Mouse (Mus musculus) heart, postnatal 0 days (tissue): ENCODE measurements around the gene Gstm3. TPM values are rescaled to one million over a fixed set of nuclear protein-coding genes. Genes with fewer than 3 reads are reported as not detected.
A peak's percentile ranks its signal among the peaks of the same experiment; 100 is the strongest.

ENCODE experiments used
- ATAC-seq: fragments of 200-750 bp; cut with Nextera tagmentation; 2 replicates; pipeline ENCODE4 v1.8.0; 2017; ENCODE audit warnings: low read depth, moderate number of reproducible peaks, moderate library complexity; ENCODE audit not compliant: insufficient read depth
- DNase-seq: peaks from one replicate; pipeline ENCODE4 v3.0.0-alpha.2; 2016; ENCODE audit warnings: low spot score
- H3K27ac ChIP-seq: fragments of 300-500 bp; sonication (generic); 2 replicates; pipeline ENCODE4 v1.5.1; 2014; ENCODE audit warnings: low read depth, mild to moderate bottlenecking
- H3K27me3 ChIP-seq: fragments of 300-500 bp; sonication (generic); 2 replicates; pipeline ENCODE4 v1.6.1; 2014; ENCODE audit warnings: low read length, mixed read lengths; ENCODE audit not compliant: control insufficient read depth, insufficient read depth
- H3K36me3 ChIP-seq: fragments of 300-500 bp; sonication (generic); replicated peaks from 2 replicates; pipeline ENCODE4 v1.6.1; 2014; ENCODE audit warnings: low read length, mixed read lengths; ENCODE audit not compliant: control insufficient read depth, insufficient read depth
- H3K4me1 ChIP-seq: fragments of 300-500 bp; sonication (generic); 2 replicates; pipeline ENCODE4 v1.6.1; 2014; ENCODE audit warnings: antibody characterized with exemption; ENCODE audit not compliant: control insufficient read depth, insufficient read depth
- H3K4me2 ChIP-seq: fragments of 300-500 bp; sonication (generic); 2 replicates; pipeline ENCODE4 v1.6.1; 2014; ENCODE audit warnings: low read depth, mild to moderate bottlenecking, low read length, moderate library complexity
- H3K4me3 ChIP-seq: fragments of 300-500 bp; sonication (generic); 2 replicates; pipeline ENCODE4 v1.5.1; 2014; ENCODE audit warnings: low read depth, low read length
- H3K9ac ChIP-seq: fragments of 300-500 bp; sonication (generic); replicated peaks from 2 replicates; pipeline ENCODE4 v1.6.1; 2014; ENCODE audit warnings: low read depth, low read length, mixed read lengths
- H3K9me3 ChIP-seq: fragments of 300-500 bp; sonication (generic); replicated peaks from 2 replicates; pipeline ENCODE4 v1.6.1; 2016; ENCODE audit warnings: low read length; ENCODE audit not compliant: control insufficient read depth
- CTCF ChIP-seq: IDR thresholded peaks from 2 replicates; pipeline ENCODE4 v1.5.1; 2016; ENCODE audit warnings: antibody characterized with exemption, control low read depth, low read depth
- EP300 ChIP-seq: IDR thresholded peaks from 2 replicates; pipeline ENCODE4 v1.6.1; 2016; ENCODE audit warnings: antibody characterized with exemption, low read depth
- WGBS: fragments of 180-500 bp; shearing (Covaris S2); extraction: QIAGEN DNeasy Blood & Tissue Kit; methylation state at CpG from one replicate; pipeline ENCODE4 v1.1.7; 2014; 5-methylcytosine and 5-hydroxymethylcytosine counted together
- polyA plus RNA-seq: library from polyadenylated mRNA; unstranded; fragments of >200 nt; fragmentation: Nextera tagmentation; extraction: Ambion mirVana; gene quantifications from 2 replicates; pipeline ENCODE4 v1.2.1, GENCODE M21; 2015
- total RNA-seq: library from RNA; depleted of rRNA; stranded (reverse); fragments of >200 nt; gene quantifications from 2 replicates; pipeline ENCODE4 v1.2.3, GENCODE M21; 2014; ENCODE audit warnings: low replicate concordance; rRNA removed

Gstm3 gene
- total and polyA plus RNA-seq, 2 experiments from 2014 or later, result not detected

- no peak for TF ChIP-seq CTCF
- TF ChIP-seq EP300, result no peak
- WGBS, result 66% methylated on average over 3 of the region's 3 CpGs
- Histone ChIP-seq H3K9me3 (no peaks in the 10 kb centered on the region), H3K27ac (no peak overlapping the region), H3K4me2 (no peak overlapping the region), H3K36me3 (no peaks in the 10 kb centered on the region), H3K9ac (no peak overlapping the region), H3K4me3 (no peak overlapping the region), H3K4me1 (no peaks in the 10 kb centered on the region; the same call in 1 of the 2 replicates), H3K27me3 (no peaks in the 10 kb centered on the region)
- no peak for DNase-seq
- ATAC-seq, result no peak
These were observed 41.2 kb downstream of the Gstm3 start for GRCm38 (mm10) chr3:107927841-107928240.

DNA sequence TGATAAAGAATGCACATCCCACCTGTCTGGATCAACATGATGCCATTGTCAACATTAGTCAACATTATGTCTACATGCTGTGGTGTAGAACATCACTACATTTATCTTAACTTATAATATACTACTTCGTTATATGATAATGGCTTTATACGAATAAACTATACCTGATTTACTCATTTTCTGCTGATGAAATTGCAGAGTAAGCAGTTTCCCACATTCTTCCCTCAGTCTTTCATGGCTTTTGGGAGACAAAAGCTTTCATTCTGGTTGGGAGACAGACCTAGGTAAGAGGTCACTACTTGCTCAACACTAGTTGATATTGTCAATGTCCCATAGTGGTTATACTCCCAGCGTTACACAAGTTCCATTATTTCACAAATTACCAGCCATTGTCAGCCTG, 43.7 kb downstream of the Gstm3 start:
- H3K9ac ChIP-seq, result no peak overlapping the region
- DNase-seq (no peak), ATAC-seq (no peak)
- H3K4me1 ChIP-seq, result no peaks in the 10 kb centered on the region; the same call in 1 of the 2 replicates
- H3K9me3 ChIP-seq, result no peaks in the 10 kb centered on the region
- no peaks in the 10 kb centered on the region for H3K27me3 ChIP-seq
- no peaks in the 10 kb centered on the region for H3K36me3 ChIP-seq
- TF ChIP-seq CTCF (no peak), EP300 (no peak)
- no peak overlapping the region for H3K4me2 ChIP-seq
- no peak overlapping the region for H3K27ac ChIP-seq
- H3K4me3 ChIP-seq, result no peak overlapping the region
- 85% methylated on average over 3 of the region's 3 CpGs for WGBS

GRCm38 (mm10) chr3:107920348-107920747, 48.7 kb downstream of the Gstm3 start:
- TF ChIP-seq CTCF (no peak), EP300 (no peak)
- no peaks in the 10 kb centered on the region for H3K36me3 ChIP-seq
- WGBS, result 90% methylated on average over 5 of the region's 5 CpGs
- H3K4me3 ChIP-seq, result no peak overlapping the region
- no peak overlapping the region for H3K4me2 ChIP-seq
- no peaks in the 10 kb centered on the region for H3K9me3 ChIP-seq
- H3K27me3 ChIP-seq, result no peaks in the 10 kb centered on the region
- no peaks in the 10 kb centered on the region; the same call in 1 of the 2 replicates for H3K4me1 ChIP-seq
- no peak overlapping the region for H3K27ac ChIP-seq
- no peak for DNase-seq
- ATAC-seq, result no peak
- H3K9ac ChIP-seq, result no peak overlapping the region

GRCm38 (mm10) chr3:107917783-107918408, 51.2 kb downstream of the Gstm3 start:
- Histone ChIP-seq H3K4me2 (no peak overlapping the region), H3K9me3 (no peaks in the 10 kb centered on the region), H3K4me1 (no peaks in the 10 kb centered on the region), H3K4me3 (no peak overlapping the region), H3K36me3 (no peaks in the 10 kb centered on the region), H3K27me3 (no peaks in the 10 kb centered on the region), H3K27ac (no peak overlapping the region), H3K9ac (no peak overlapping the region)
- peak; percentile 59 for DNase-seq
- 57% methylated on average over 7 of the region's 7 CpGs for WGBS
- TF ChIP-seq CTCF (peak; percentile 80), EP300 (no peak)
- ATAC-seq, result no peak

- DNase-seq (no peak), ATAC-seq (no peak)
- Histone ChIP-seq H3K4me3 (no peak overlapping the region), H3K27me3 (no peaks in the 10 kb centered on the region), H3K9me3 (no peaks in the 10 kb centered on the region), H3K27ac (no peak overlapping the region), H3K36me3 (no peaks in the 10 kb centered on the region), H3K9ac (no peak overlapping the region), H3K4me1 (no peaks in the 10 kb centered on the region), H3K4me2 (no peak overlapping the region)
- TF ChIP-seq EP300, result no peak
- TF ChIP-seq CTCF, result 0 out of 2 replicates have a peak, but pooled peaks have one; percentile 17
- 84% methylated on average over 3 of the region's 3 CpGs for WGBS
These were observed 52.0 kb downstream of the Gstm3 start for GRCm38 (mm10) chr3:107917097-107917496.

- Histone ChIP-seq H3K4me2 (no peak overlapping the region), H3K4me1 (no peaks in the 10 kb centered on the region), H3K4me3 (no peak overlapping the region), H3K9ac (no peak overlapping the region), H3K9me3 (no peaks in the 10 kb centered on the region), H3K27ac (no peak overlapping the region), H3K27me3 (no peaks in the 10 kb centered on the region), H3K36me3 (no peaks in the 10 kb centered on the region)
- ATAC-seq, result no peak
- WGBS, result 78% methylated on average over 15 of the region's 15 CpGs
- TF ChIP-seq CTCF (no peak), EP300 (no peak)
- no peak for DNase-seq
These were observed 52.4 kb downstream of the Gstm3 start for GRCm38 (mm10) chr3:107916674-107917073.

Other genes starting within 250 kb of the Gstm3 start
- 18.2 and 23.6 TPM in 2 replicates for gene Csf1, start 208.8 kb downstream of the Gstm3 start, total RNA-seq
- 7.7 and 8.1 TPM in 2 replicates for gene Csf1, start 208.8 kb downstream of the Gstm3 start, polyA plus RNA-seq
- gene Eps8l3, start 92.1 kb downstream of the Gstm3 start, total RNA-seq, result not detected in 2 replicates
- not detected in 2 replicates for gene Eps8l3, start 92.1 kb downstream of the Gstm3 start, polyA plus RNA-seq
- gene Gstm5, start 73.5 kb downstream of the Gstm3 start, total RNA-seq, result 81.9 and 98.4 TPM in 2 replicates
- gene Gstm5, start 73.5 kb downstream of the Gstm3 start, polyA plus RNA-seq, result 132 and 138 TPM in 2 replicates
- gene Gstm7, start 37.5 kb downstream of the Gstm3 start, total RNA-seq, result 51.2 and 62.3 TPM in 2 replicates
- gene Gstm7, start 37.5 kb downstream of the Gstm3 start, polyA plus RNA-seq, result 33.3 and 35.0 TPM in 2 replicates
- 17.9 and 20.3 TPM in 2 replicates for gene Gstm6, start 25.5 kb downstream of the Gstm3 start, total RNA-seq
- 11.5 and 12.9 TPM in 2 replicates for gene Gstm6, start 25.5 kb downstream of the Gstm3 start, polyA plus RNA-seq
- gene Gstm2, start 17.2 kb upstream of the Gstm3 start, total RNA-seq, result 69.6 and 95.4 TPM in 2 replicates
- gene Gstm2, start 17.2 kb upstream of the Gstm3 start, polyA plus RNA-seq, result 94.2 and 97.9 TPM in 2 replicates
- gene Gstm1, start 48.7 kb upstream of the Gstm3 start, total RNA-seq, result 99.4 and 111 TPM in 2 replicates
- gene Gstm1, start 48.7 kb upstream of the Gstm3 start, polyA plus RNA-seq, result 132 and 136 TPM in 2 replicates
- gene Gstm4, start 75.6 kb upstream of the Gstm3 start, total RNA-seq, result 3.6 and 10.9 TPM in 2 replicates
- 17.6 and 17.9 TPM in 2 replicates for gene Gstm4, start 75.6 kb upstream of the Gstm3 start, polyA plus RNA-seq
- gene Ampd2, start 117.4 kb upstream of the Gstm3 start, total RNA-seq, result 17.3 and 77.9 TPM in 2 replicates
- gene Ampd2, start 117.4 kb upstream of the Gstm3 start, polyA plus RNA-seq, result 12.7 and 12.8 TPM in 2 replicates
- gene Gnat2, start 123.5 kb upstream of the Gstm3 start, total RNA-seq, result 0.19 TPM in 1 of 2 replicates, not detected in the other
- 0.45 and 1.1 TPM in 2 replicates for gene Gnat2, start 123.5 kb upstream of the Gstm3 start, polyA plus RNA-seq
- 30.2 and 41.0 TPM in 2 replicates for gene Gnai3, start 176.9 kb upstream of the Gstm3 start, total RNA-seq
- 35.8 and 37.4 TPM in 2 replicates for gene Gnai3, start 176.9 kb upstream of the Gstm3 start, polyA plus RNA-seq
- 0.04 TPM in 1 of 2 replicates, not detected in the other for gene Gpr61, start 185.6 kb upstream of the Gstm3 start, total RNA-seq
- 0.05 and 0.11 TPM in 2 replicates for gene Gpr61, start 185.6 kb upstream of the Gstm3 start, polyA plus RNA-seq
- gene Amigo1, start 217.1 kb upstream of the Gstm3 start, total RNA-seq, result 5.0 and 11.9 TPM in 2 replicates
- gene Amigo1, start 217.1 kb upstream of the Gstm3 start, polyA plus RNA-seq, result 3.5 and 3.8 TPM in 2 replicates
- gene Cyb561d1, start 231.9 kb upstream of the Gstm3 start, total RNA-seq, result 4.0 and 4.7 TPM in 2 replicates
- gene Cyb561d1, start 231.9 kb upstream of the Gstm3 start, polyA plus RNA-seq, result 3.4 and 3.5 TPM in 2 replicates
- 3.1 and 6.0 TPM in 2 replicates for gene Atxn7l2, start 241.7 kb upstream of the Gstm3 start, total RNA-seq
- 4.1 and 4.3 TPM in 2 replicates for gene Atxn7l2, start 241.7 kb upstream of the Gstm3 start, polyA plus RNA-seq